Mouse (Mus musculus) gastrocnemius, postnatal 10 days (tissue): Measurements from ENCODE around the gene Map3k6. TPM values are rescaled to one million over a fixed set of nuclear protein-coding genes. Genes with fewer than 3 reads are reported as not detected.
A peak's percentile ranks its signal among the peaks of the same experiment; 100 is the strongest.

ENCODE experiments used
- DNase-seq: peaks from one replicate; pipeline ENCODE4 v3.0.0; 2021; ENCODE audit warnings: mixed read lengths
- total RNA-seq, 2 experiments: library from RNA; stranded (reverse); gene quantifications; 2 replicates each; pipeline ENCODE4 v1.2.3; 2021

The Map3k6 gene
- total RNA-seq, 2 experiments from 2014 or later: 2.1 to 5.5 TPM

DNA sequence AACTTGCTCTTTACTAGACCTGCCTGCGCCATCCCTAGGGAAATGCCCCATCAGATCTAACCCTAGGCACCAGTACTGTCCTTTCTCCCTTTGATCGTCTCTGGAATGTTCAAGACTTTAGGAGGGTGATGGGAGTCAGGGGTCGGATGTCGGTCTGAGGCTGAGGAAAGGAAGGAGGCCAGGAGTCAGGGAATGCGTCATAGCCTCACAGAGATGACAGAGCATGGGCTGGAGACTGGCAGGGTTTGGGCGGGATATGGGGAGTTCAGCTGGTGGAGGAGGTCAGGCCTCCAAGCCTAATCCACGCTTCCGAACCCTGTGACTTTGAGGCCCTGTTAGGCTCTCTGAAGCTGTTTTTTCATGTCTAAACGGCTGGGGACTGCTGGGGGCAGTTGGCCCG is 27.0 kb upstream of the Map3k6 start:
- DNase-seq: no peak

DNA sequence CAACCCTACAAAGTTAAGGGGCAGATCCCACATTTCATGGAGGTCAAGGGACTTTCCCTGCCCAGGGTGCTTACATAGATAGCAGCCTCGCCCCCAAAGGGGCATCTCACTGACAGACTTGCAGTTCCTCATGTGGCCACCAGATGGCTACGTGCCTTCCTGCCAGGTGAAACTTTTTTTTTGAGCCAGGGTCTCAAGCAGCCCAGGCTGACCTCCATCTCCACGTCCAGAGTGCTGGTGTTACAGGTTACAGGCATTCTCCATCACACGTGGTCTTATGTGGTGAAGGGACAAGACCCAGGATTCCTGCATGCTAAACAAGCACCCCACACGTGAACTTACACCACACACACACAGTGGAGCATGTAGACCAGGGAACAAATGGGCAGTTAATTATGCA is 23.0 kb upstream of the Map3k6 start:
- peak; percentile 68 for DNase-seq

DNA sequence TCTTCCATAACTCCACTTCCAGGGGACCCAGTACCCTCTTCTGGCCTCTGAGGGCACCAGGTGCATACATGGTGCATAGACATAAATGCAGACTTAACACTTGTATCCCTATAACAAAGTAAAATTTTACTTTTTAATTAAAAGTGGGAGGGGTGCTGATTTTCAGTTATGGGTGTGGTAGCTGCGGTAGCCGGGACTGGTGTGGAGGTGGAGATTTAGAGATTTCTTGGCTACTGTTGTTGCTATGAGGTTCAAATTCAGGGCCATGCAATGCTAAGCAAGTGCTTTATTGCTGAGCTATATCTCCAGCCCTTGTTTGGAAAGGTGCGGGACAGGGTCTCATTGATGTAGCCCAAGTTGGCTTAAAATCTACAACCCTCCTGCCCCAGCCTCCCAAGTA is 21.9 kb upstream of the Map3k6 start:
- no peak for DNase-seq

DNA sequence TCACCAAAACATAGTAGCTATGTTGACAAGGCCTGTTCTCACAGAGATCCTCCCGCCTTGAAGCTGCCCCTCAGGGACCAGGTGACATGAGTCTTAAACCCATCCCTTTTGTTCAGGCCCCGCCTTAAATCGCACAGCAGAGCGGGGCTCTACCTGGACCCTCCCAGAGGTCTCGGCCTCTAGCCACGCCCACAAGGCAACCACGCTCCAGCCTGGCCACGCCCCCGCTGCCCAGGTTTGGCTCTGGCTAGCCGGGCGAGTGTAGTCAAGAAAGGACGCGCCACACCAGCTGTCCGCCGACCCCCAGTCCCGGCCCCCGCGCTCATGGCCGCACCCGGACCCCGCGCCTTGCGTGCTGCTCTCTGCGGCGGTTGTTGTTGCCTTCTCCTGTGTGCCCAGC is 20.0 kb upstream of the Map3k6 start:
- DNase-seq: no peak

DNA sequence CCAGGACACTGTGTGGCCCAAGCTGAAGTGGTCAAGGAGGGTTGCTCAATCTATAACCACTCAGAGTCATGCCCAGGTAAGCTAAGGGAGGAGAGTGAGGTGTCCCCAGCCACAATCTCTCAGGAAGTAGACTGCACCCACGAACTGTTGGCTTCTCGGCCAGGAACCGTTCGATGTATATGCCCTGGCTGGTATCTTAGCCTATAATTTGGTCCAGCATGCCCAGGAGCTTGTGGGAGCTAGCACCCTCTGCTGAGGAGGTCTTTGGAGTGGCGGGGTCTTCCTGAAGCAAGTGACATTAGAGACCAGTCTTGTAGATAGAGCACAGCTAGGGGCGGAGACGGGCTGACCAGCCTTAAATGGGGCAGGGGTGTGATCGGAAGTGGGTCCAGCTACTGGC is 18.9 kb upstream of the Map3k6 start:
- DNase-seq: no peak

DNA sequence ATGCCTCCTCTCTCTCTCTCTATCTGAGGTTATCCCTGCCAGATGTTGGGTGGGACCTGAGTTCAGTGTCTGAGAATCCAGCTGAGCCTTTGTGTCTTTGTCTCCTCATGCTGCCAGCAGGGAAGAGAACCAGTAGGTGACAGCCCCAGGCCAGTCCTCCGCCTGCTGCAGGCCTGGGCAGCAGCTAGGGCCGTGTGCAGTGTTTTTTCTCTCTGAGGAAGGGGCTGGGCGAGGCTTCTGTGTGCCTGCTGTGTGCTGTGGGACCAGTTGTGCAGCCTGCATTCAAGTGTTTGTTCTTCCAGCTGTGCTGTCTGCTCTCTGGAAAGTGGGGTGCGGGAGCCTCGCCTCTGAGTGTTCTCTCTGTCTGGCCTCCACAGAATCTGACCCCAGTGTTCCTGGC is 16.7 kb upstream of the Map3k6 start:
- DNase-seq: no peak

DNA sequence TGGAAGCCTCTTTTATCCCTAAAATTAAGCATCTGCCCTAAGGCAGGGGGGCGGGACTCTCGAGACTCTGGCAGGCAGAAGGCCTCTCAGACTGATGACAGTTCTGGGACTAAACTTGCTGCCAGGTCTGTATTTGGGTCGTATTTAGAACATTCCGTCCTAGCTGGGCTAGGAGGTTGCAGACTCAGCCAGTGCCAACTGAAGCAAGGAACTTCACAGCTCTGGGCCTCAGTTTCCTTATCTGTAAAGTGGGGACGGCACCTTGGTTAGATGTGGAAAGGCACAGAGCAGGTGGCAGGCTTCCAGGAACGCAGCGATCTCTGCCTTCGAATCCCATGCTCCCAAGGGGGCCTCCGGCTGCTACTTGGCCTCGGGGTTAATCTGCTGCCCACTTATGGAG is 14.5 kb upstream of the Map3k6 start:
- DNase-seq: no peak

DNA sequence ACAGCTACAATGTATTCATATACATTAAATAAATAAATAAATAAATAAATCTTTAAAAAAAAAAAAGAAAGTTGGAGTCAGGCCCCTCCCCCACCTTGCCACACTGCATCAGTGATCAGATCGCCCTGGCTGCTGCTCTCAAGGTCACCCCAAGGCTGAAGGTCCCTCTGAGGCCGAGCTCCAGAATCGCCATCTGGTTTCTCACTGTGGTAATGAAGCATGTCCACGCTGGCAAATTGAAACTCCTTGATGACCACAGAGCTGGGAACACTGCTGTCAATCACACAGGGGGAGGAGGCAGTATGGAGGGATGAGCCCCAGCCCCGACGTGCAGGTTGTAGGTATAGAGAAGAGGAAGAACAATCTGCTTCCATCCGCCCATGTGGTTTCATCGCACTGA is 13.0 kb upstream of the Map3k6 start:
- DNase-seq: no peak

DNA sequence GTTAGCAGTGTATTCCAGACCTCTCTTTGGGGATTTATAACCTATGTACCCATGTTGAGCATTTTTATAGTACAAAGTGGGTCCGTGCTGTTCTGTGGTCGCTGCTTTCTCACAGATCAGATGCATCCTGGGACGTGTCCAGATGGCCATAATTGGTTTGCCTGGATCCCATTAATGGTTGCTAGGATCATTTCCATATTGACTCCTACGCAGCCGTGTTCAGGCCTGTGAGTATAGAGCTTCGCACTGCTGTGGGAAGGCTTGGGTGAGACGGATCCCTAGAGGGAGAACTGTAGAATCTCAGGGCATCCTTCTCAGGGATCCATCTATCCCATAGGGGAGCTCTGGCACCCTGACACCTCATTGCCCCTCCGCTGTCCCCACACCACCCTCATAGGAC is 11.0 kb upstream of the Map3k6 start:
- DNase-seq: no peak

DNA sequence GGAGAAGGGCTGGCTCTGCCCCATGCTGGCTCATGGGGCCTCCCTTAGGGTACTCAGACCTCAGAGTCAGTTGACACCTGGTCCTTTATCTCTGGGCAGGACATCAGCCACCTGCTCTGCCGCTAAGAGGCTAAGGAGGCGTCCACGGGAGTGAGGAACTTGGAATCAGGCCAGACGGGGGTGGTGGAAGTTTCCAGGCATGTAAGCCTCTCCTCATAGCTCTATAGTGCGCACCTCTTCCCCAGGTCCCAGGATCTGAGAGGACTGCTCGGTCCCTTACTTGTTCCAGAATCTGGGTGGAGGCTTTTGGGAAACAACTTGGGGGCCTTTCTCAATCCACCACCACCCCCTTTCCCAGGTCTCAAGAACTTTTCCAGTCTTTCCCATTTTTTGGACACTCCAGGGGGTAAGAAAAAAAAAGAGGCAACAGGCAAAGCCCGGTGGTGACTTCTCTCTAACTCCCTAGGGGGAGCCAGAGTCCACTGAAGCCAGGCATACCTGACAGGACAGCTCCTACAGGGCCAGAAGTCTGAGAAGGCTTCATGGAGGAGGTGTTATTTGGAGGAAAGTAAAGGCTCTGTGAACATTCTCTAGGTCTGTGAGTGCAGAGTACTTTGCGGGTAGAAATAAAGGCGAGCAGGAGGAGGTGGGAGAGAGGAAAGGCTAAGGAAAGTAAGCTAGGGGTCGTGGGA is 7.2 kb upstream of the Map3k6 start:
- no peak for DNase-seq

DNA sequence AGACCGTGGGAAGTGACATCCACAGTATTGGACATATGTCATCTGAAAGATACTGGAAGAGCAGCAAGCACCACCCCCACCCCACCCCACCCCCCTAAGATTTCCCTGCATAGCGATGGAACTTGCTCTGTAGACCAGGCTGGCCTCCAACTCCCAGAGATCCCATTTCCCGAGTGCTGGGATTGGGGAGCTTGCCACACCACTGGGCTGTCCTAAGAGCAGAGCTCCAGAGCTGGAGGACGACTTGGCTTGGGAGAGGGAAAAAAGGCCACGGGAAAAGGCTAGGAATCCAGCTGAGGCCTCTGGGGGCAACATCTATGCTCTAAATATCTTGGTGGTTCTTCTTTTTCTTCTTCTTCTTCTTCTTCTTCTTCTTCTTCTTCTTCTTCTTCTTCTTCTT is 5.8 kb upstream of the Map3k6 start:
- no peak for DNase-seq

DNA sequence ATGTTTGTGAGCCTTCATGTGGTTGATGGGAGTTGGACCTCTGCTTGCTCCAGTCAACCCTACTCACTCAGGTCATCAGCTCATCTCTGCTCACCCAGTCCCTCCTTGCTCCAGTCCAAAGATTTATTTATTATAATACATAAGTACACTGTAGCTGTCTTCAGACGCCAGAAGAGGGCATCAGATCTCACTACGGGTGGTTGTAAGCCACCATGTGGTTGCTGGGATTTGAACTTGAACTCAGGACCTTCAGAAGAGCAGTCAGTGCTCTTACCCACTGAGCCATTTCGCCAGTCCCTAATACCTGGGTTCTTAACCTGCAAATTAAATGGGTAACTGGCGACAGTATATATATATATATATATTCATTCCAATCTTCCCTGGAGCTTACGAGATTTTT is 5.2 kb upstream of the Map3k6 start:
- DNase-seq: no peak

DNA sequence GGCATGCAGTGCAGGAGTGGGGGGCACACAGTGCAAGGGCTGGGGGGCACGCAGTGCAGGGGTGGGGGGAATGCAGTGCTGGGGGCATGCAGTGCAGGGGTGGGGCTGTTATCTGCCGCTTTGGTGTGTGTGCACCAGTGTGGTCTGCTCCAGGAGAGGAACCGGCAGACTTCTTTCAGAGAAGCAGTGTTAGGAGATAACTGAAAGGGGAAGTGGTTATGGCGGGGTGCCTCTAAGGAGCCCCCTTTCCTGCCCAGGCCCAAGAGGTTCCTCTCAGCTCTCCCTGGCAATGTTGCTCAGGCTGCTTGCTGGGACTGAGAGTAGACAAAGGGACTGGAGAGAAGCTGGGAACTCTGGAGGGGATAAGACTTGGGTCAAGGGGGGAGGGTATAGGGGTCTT is 2.7 kb upstream of the Map3k6 start:
- DNase-seq: no peak

DNA sequence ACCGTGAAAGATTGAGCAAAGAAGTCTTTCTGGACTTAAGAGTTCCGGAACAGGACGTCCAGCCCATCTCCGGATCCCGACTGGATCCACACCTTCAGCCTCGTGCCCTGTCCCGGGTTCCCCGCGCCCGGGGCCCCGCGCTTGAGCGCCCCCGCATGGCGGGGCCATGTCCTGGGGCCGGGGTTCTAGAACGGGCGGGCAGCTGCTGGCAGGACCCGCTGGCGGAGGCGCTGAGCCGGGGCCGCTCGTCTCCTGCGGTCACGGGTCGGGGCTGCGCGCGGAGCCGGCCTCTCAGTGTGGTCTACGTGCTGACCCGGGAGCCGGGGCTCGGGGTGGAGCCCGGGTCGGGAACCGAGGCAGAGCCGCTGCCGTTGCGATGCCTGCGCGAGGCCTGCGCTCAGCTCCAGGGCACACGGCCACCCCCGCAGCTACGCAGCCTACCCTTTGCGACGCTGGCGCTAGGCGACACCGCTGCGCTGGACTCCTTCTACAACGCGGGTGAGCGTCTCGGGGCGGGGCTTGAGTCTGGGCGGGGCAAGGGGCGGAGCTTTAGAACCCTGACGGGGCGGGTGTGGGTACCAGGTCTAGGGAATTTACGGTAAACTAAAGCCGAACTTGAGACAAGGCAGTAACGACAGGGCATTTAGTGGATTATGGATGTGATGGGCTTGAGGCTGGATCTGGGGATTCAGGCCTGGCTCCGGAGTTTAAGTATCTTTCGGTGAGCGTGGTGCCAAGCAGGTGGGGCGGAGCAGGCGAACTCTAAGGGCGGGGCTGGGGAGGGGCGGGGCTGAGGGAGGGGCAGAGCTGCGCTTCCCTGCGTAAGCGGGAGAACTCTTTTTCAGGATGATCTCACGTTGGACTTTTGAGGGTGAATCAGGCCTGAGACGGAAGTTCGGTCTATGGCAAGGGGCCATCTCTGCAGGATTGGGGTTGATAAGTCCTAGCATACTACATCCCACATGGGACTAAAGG is 603 bp downstream of the Map3k6 start:
- DNase-seq: peak; percentile 88

DNA sequence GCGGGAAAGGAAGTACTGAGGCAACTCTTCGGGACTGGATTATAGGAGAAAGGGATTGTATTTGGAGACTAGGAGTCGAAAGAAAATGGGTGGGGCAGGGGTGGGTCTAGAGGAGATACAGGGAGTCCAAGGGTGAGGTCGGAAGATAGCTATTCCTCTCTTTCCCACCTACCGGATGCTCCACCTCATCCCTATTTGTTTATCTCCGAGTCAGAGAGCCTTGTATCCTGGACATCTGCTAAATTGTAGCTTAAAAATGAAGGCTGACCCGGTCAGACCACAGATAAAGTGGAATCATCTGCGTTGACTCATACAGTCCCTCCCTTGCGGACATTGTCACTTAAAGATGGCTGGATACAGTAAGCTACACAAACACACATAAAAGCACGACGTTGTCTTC is 1.3 kb downstream of the Map3k6 start:
- DNase-seq: no peak

DNA sequence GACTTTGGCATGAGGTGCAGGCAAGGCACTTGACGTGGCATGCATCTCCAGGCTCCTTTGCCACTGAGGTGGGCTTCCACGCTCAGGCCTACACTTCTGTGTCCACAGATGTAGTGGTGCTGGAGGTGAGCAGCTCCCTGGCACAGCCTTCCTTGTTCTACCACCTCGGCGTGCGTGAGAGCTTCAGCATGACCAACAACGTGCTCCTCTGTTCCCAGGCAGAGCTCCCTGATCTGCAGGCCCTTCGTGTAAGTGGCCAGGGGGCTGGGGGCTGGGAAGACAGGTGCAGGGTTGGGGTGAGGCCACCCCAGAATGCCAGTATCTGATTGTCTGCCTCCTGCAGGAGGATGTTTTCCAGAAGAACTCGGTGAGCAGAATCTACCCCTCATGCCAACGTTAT is 2.1 kb downstream of the Map3k6 start:
- DNase-seq: no peak

DNA sequence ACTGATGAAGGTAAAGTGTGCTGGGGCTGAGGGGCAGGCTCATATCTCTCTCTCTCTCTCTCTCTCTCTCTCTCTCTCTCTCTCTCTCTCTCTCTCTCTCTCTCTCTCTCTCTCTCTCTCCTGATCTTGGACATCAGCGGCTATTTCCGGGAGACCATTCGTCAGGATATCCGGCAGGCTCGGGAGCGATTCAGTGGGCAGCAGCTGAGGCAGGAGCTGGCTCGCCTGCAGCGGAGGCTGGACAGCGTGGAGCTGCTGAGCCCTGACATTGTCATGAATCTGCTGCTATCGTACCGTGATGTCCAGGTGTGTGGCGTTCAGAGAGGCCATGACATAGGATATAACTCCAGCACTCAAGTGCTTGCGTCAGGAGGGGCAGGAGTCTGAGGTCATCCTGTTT is 2.9 kb downstream of the Map3k6 start:
- no peak for DNase-seq

DNA sequence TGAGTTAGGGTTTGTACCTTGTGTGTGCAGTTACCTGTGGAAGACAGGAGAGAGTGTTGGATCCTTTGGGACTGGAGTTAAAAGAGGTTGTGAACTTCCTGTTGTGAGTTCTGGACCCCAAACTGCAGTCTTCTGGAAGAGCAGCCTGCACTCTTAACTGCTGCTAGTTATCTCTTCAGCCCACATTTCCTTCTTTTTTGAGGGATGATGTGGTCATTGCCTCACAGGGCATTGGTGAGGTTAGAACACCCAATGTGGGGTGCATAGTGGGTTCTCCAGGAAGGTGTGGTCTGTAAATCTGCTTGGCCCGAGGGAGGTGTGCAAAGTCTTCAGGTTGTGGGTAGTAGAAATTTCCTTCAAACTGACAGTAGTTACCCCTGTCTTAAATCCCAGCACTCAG is 3.7 kb downstream of the Map3k6 start:
- DNase-seq: no peak

DNA sequence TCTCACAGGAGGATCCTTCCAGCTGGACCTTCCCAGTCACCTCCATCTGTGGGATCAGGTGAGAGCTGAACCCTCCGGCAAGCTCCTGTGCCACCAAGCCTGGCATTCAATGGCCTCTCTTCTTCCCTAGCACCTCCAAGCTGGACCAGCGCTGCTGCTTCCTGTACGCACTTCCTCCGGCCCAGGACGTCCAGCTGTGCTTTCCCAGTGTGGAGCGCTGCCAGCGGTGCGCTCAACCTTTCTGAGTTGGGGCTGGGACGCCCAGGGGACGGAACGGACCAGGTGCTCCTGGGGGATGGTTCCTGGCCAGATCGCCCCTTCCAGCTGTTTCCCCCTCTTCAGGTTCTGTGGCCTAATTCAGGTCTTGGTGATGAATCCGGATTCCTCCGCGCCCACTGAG is 6.5 kb downstream of the Map3k6 start:
- no peak for DNase-seq

DNA sequence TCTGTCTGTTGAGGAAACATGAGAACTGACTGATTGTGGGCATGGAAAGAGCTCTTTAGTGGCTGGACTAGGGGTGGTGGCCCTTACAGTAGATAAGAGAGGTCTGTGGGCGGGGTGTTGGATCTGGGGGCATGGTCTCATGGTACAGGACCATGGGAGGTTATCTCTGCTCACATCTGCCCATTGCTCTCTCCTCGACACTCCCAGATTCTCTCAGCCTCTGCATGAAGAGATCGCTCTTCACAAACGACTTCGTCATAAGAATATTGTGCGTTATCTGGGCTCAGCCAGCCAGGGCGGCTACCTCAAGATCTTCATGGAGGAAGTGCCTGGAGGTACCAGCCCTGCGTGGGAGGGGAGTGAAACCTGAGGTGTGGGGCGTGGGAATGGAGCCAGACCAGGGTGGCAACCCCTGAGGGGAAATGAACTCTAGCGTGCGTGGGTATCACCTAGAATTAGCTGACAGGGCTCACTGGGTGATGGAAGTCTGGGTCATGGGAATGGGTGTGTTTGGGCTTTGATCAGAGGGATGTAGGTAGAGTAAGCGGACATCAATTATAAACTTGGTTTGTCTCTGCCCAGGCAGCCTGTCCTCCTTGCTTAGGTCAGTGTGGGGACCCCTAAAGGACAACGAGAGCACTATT is 7.3 kb downstream of the Map3k6 start:
- DNase-seq: no peak

DNA sequence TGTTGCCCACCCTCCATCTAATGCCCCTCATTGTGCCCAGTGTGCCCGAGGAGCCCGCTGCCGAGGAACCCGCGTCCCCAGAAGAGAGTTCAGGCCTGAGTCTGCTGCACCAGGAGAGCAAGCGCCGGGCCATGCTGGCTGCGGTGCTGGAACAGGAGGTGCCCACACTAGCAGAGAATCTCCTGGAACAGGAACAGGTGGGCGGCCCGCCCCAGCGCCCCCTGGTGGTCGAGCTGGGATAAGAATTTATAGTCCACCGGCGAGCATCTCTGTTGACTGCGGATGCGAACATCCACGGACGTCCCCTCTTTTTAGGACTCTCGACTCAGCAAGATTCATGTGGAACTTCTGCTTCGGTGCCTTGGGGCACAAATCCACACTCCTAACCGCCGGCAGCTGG is 10.0 kb downstream of the Map3k6 start:
- DNase-seq: peak; percentile 93

DNA sequence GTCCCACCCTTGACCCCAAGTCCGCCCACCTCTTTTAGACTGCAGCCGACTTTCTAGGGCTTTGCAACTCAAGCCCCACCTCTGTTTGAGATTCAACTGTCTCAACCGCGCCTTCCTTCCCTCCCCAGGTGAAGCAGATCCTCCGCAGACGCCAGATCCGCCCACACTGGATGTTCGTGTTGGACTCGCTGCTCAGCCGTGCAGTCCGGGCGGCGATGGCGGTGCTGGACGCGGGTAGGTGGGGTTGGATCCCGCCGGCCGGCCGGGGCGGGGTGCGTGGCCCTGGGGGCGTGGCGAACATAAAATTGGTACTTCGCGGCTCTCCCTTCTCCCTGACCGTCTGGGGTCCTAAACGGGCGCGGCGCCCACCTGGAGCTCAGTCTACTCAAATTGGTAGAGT is 10.6 kb downstream of the Map3k6 start:
- DNase-seq: peak; percentile 47

DNA sequence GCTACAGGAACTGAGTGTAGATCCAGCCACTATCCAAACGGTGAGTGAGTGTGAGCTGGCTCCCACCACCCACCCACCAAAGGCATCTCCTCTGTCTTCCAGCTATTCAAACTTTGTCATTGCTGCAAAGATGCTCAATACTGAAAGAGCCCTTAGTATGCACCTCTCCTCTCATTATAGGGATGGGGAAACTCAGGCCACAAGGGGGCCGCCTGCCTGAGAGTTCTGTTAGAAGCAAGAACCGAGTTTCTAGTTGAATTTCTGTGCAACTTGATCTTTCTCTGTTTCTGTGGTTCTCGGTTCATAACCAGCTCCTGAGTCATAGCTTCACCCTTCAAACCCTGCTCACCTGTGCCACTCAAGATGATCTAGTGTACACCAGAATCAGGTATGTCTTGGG is 11.5 kb downstream of the Map3k6 start:
- no peak for DNase-seq
